Mouse (Mus musculus) liver, embryonic 15.5 days (tissue): ENCODE results near the gene Gng7. TPM values are rescaled to one million over a fixed set of nuclear protein-coding genes. Genes with fewer than 3 reads are reported as not detected.
A peak's percentile ranks its signal among the peaks of the same experiment; 100 is the strongest.
"Not testable (repeated sequence)": the region's sequence is repeated elsewhere in the genome, so short reads cannot be mapped to it uniquely, and the experiment has no call there.

Experiments used
- ATAC-seq: fragments of 200-750 bp; cut with Nextera tagmentation; 2 replicates; pipeline ENCODE4 v1.8.0; 2017; ENCODE audit warnings: moderate number of reproducible peaks, mild to moderate bottlenecking, moderate library complexity; ENCODE audit not compliant: insufficient read depth
- H3K27ac ChIP-seq: fragments of 300-500 bp; sonication (generic); replicated peaks from 2 replicates; pipeline ENCODE4 v1.5.1; 2015; ENCODE audit warnings: mild to moderate bottlenecking, inconsistent platforms
- H3K27me3 ChIP-seq: fragments of 300-500 bp; sonication (generic); 2 replicates; pipeline ENCODE4 v1.6.1; 2015; ENCODE audit warnings: mild to moderate bottlenecking, inconsistent platforms
- H3K36me3 ChIP-seq: fragments of 300-500 bp; sonication (generic); replicated peaks from 2 replicates; pipeline ENCODE4 v1.6.1; 2015; ENCODE audit warnings: moderate library complexity, mild to moderate bottlenecking, inconsistent platforms
- H3K4me1 ChIP-seq: fragments of 300-500 bp; sonication (generic); replicated peaks from 2 replicates; pipeline ENCODE4 v1.6.1; 2015; ENCODE audit warnings: inconsistent platforms
- H3K4me2 ChIP-seq: fragments of 300-500 bp; sonication (generic); 2 replicates; pipeline ENCODE4 v1.6.1; 2015; ENCODE audit warnings: moderate library complexity, mild to moderate bottlenecking, inconsistent platforms
- H3K4me3 ChIP-seq: fragments of 300-500 bp; sonication (generic); replicated peaks from 2 replicates; pipeline ENCODE4 v1.5.1; 2015; ENCODE audit warnings: mild to moderate bottlenecking, inconsistent platforms
- H3K9ac ChIP-seq: fragments of 300-500 bp; sonication (generic); 2 replicates; pipeline ENCODE4 v1.6.1; 2015; ENCODE audit warnings: moderate library complexity, mild to moderate bottlenecking, inconsistent platforms
- H3K9me3 ChIP-seq: fragments of 300-500 bp; sonication (generic); replicated peaks from 2 replicates; pipeline ENCODE4 v1.6.1; 2016; ENCODE audit warnings: inconsistent platforms
- WGBS: fragments of 180-500 bp; shearing (Covaris S2); methylation state at CpG from one replicate; pipeline ENCODE4 v1.1.7; 2015; ENCODE audit warnings: mixed read lengths; ENCODE audit not compliant: insufficient replicate concordance; 5-methylcytosine and 5-hydroxymethylcytosine counted together
- polyA plus RNA-seq: library from polyadenylated mRNA; unstranded; fragments of >200 nt; fragmentation: Nextera tagmentation; extraction: Ambion mirVana; gene quantifications from 2 replicates; pipeline ENCODE4 v1.2.1, GENCODE M21; 2015

Gene Gng7
- polyA plus RNA-seq, 1 experiment from 2014 or later = 0.41 TPM

DNA sequence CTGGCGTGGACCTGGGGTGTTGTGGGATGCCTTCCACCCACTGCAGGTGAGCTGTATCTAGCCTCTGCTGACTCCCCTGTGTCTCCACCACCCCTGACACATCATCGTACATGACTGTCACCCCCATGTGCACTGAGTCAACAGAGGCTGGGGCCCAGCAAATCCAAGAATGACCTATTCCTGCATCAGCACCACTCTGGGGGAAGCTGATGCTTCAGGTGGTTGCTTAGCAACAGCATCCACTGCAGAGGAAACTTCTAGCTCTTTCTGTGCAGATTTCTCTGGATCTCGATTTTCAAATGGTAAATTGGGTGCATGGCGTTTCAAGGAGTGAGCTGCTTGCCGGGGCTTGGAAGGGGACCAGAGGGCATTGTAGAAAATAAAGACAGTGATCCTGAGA is 21.5 kb downstream of the Gng7 start:
- 47% methylated on average over 5 of the region's 5 CpGs for WGBS
- Histone ChIP-seq H3K9me3 (no peaks in the 10 kb centered on the region), H3K4me1 (peaks cover 5% of the 10 kb centered on the region; the same call in 1 of the 2 replicates), H3K27ac (no peak overlapping the region), H3K4me2 (no peak overlapping the region), H3K9ac (no peak overlapping the region), H3K36me3 (no peaks in the 10 kb centered on the region), H3K27me3 (peaks cover 26% of the 10 kb centered on the region), H3K4me3 (no peak overlapping the region)
- ATAC-seq = no peak

- 49% methylated on average over 1 of the region's 1 CpGs for WGBS
- H3K36me3 ChIP-seq = no peaks in the 10 kb centered on the region
- peaks cover 3% of the 10 kb centered on the region for H3K4me1 ChIP-seq
- no peak for ATAC-seq
- no peak overlapping the region for H3K4me3 ChIP-seq
- no peak overlapping the region for H3K4me2 ChIP-seq
- peaks cover 27% of the 10 kb centered on the region for H3K27me3 ChIP-seq
- H3K9ac ChIP-seq = no peak overlapping the region
- H3K9me3 ChIP-seq = no peaks in the 10 kb centered on the region
- H3K27ac ChIP-seq = no peak overlapping the region
Observed at GRCm38 (mm10) chr10:80991945-80992344, 22.8 kb downstream of the Gng7 start.

GRCm38 (mm10) chr10:80991007-80991406 is 23.7 kb downstream of the Gng7 start:
- Histone ChIP-seq H3K9ac (no peak overlapping the region), H3K4me3 (no peak overlapping the region), H3K36me3 (no peaks in the 10 kb centered on the region), H3K9me3 (no peaks in the 10 kb centered on the region), H3K27me3 (peaks cover 35% of the 10 kb centered on the region), H3K27ac (no peak overlapping the region), H3K4me2 (no peak overlapping the region), H3K4me1 (peaks cover 4% of the 10 kb centered on the region)
- ATAC-seq = no peak
- 14% methylated on average over 3 of the region's 3 CpGs for WGBS

DNA sequence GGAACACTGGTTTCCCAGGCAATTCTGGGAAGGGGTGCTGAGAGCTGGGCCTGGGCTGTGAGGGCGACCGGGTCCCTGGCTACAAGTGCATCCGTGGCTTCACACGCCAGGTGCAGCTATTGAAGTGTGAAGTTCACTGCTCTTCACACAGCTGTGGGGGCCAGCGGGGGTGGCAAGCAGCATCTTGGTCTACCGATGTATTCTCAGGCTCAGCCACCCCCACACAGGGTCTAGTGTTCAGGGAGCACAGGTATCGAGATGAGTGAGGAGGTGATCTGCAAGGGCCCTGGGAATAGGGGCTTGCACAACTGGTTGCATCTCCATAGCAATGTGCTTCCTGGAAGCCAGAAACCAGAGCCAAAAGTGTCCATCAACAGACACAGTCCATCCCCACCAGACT is 24.3 kb downstream of the Gng7 start:
- Histone ChIP-seq H3K27me3 (peaks cover 41% of the 10 kb centered on the region), H3K36me3 (no peaks in the 10 kb centered on the region), H3K9ac (no peak overlapping the region), H3K27ac (no peak overlapping the region), H3K4me2 (no peak overlapping the region), H3K4me1 (peaks cover 10% of the 10 kb centered on the region), H3K9me3 (no peaks in the 10 kb centered on the region), H3K4me3 (no peak overlapping the region)
- WGBS = 54% methylated on average over 7 of the region's 7 CpGs
- no peak for ATAC-seq

DNA sequence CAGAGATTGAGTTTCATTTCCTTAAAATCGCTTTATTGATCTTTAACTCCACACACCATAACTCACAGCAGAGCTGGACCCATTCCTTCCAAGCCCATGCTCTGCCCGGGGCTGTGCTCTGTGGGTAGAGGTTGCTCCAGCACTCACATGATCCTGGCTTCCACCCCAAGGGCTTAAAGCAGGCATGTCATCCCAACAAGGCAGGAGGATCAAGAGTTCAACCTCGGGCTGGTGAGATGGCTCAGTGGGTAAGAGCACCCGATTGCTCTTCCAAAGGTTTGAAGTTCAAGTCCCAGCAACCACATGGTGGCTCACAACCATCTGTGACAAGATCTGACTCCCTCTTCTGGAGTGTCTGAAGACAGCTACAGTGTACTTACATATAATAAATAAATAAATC is 24.9 kb downstream of the Gng7 start:
- H3K4me3 ChIP-seq, H3K36me3 ChIP-seq, H3K27ac ChIP-seq, ATAC-seq, H3K9me3 ChIP-seq, H3K4me2 ChIP-seq, H3K9ac ChIP-seq: not testable (repeated sequence)
- H3K4me1 ChIP-seq = peaks cover 11% of the 10 kb centered on the region
- H3K27me3 ChIP-seq = peaks cover 44% of the 10 kb centered on the region
- WGBS = 29% methylated on average over 4 of the region's 4 CpGs

GRCm38 (mm10) chr10:80989446-80989845 is 25.3 kb downstream of the Gng7 start:
- Histone ChIP-seq H3K4me3 (no peak overlapping the region), H3K9ac (no peak overlapping the region), H3K27ac (no peak overlapping the region), H3K36me3 (no peaks in the 10 kb centered on the region), H3K27me3 (peaks cover 44% of the 10 kb centered on the region), H3K4me1 (peaks cover 10% of the 10 kb centered on the region), H3K9me3 (no peaks in the 10 kb centered on the region), H3K4me2 (no peak overlapping the region)
- 36% methylated on average over 6 of the region's 6 CpGs for WGBS
- no peak for ATAC-seq

DNA sequence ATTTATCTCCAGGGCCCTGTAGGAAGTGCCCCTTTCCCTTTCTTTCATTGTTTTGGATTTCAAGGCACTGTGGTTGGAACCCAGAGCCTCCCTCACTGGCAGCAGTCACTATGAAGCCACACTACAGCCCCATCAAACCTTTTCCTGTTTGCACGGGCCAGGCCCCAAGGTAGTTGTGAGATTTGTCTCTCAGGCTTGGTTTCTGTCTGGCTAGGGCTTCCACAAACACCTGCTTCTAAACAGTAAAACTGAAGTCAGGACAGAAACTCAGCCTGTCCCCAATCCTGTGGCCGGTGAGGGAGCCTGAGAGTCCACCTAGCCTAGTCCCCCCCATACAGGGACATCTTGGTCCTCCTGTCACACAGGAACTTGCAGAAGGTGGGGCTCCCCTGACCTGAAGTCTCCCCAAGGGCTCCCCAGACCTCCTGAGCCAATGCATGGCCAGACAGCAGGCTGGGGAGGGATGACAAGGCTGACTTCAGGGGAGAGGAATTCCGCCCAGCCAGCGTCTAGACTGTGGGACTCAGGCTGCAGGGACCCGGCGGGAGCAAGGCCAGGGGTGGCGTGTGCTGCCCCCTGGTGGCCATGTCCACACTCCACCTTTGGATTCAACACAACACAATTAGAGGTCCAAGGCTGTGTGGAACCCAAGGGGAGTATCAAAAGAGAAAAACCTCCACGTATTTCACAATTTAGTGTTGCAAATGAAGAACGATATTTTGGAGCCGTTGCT is 26.9 kb downstream of the Gng7 start:
- Histone ChIP-seq H3K4me1 (peaks cover 10% of the 10 kb centered on the region), H3K27me3 (peaks cover 53% of the 10 kb centered on the region), H3K4me3 (no peak overlapping the region), H3K36me3 (no peaks in the 10 kb centered on the region), H3K4me2 (no peak overlapping the region), H3K9me3 (no peaks in the 10 kb centered on the region), H3K27ac (no peak overlapping the region), H3K9ac (no peak overlapping the region)
- peak; percentile 48; the same call in 1 of the 2 replicates for ATAC-seq
- WGBS = 6% methylated on average over 10 of the region's 10 CpGs

DNA sequence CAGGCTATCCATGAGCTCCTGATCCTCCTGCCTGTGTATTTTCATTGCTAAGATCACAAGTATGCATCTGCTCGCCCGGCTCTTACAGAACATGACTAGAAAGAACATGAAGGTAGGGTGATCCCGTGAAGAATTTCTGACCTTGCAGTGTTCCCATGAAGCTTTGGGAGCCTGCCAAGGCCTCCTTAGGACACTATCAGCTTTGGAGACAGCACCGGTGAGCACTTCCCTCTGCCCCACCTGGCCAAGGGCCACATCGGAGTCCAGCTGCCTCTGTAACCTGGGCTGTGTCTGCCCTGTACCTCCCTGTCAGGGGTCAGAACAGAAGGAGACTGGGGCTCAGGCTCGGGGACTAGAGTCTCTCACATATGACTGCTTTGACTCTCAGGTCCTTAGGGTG is 28.0 kb downstream of the Gng7 start:
- no peak for ATAC-seq
- Histone ChIP-seq H3K4me3 (no peak overlapping the region), H3K4me1 (peaks cover 15% of the 10 kb centered on the region), H3K9me3 (no peaks in the 10 kb centered on the region), H3K27ac (no peak overlapping the region), H3K9ac (no peak overlapping the region), H3K4me2 (no peak overlapping the region), H3K27me3 (peaks cover 53% of the 10 kb centered on the region), H3K36me3 (no peaks in the 10 kb centered on the region)
- 63% methylated on average over 6 of the region's 6 CpGs for WGBS

DNA sequence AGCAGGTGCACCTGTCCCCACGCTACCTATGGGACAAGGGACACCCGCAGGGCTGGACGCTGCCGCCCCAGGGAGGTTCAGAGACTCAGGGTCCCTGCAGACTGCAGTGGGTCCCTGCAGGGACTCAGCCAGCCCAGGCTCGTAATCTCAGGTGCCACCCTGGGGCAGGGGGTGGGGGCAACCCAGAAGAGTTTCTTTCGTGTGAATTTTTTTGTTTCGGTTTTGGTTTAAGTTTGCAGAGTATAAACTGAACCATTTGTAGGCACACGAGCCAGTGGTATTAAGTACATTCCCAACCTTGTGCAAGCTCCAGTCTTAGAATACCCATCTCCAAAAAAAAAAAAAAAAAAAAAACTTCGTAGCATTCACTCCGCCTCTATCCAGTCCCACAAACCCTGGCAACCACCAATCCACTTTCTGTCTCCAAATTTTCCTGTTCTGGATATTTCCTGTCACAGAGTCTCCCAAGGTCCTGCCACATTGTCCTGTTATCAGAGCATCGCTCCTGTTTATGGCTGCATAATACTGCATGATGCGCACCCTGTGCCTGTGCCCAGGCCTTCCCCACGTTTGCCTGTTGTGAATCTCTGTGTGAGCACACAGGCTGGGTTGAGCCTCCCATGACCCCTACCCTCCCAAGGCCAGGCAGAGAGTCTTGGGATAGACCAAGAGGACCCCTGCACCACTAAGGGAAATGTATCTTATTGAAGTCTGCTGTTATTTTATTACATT is 28.6 kb downstream of the Gng7 start:
- no peak overlapping the region for H3K27ac ChIP-seq
- peaks cover 57% of the 10 kb centered on the region for H3K27me3 ChIP-seq
- no peaks in the 10 kb centered on the region for H3K9me3 ChIP-seq
- H3K9ac ChIP-seq = 0 out of 2 replicates have a peak overlapping the region, but pooled peaks have one; percentile 15
- peaks cover 15% of the 10 kb centered on the region for H3K4me1 ChIP-seq
- H3K4me2 ChIP-seq = peak overlapping the region; percentile 63
- WGBS = 29% methylated on average over 13 of the region's 13 CpGs
- H3K4me3 ChIP-seq = peak overlapping the region; percentile 36
- H3K36me3 ChIP-seq = no peaks in the 10 kb centered on the region
- no peak for ATAC-seq

GRCm38 (mm10) chr10:80985241-80985969 is 29.3 kb downstream of the Gng7 start:
- Histone ChIP-seq H3K9me3 (no peaks in the 10 kb centered on the region), H3K27me3 (peaks cover 57% of the 10 kb centered on the region), H3K4me3 (peak overlapping the region; percentile 36), H3K36me3 (no peaks in the 10 kb centered on the region), H3K9ac (0 out of 2 replicates have a peak overlapping the region, but pooled peaks have one; percentile 15), H3K4me1 (peaks cover 15% of the 10 kb centered on the region), H3K27ac (no peak overlapping the region), H3K4me2 (peak overlapping the region; percentile 63)
- 5% methylated on average over 37 of the region's 37 CpGs for WGBS
- ATAC-seq = no peak

DNA sequence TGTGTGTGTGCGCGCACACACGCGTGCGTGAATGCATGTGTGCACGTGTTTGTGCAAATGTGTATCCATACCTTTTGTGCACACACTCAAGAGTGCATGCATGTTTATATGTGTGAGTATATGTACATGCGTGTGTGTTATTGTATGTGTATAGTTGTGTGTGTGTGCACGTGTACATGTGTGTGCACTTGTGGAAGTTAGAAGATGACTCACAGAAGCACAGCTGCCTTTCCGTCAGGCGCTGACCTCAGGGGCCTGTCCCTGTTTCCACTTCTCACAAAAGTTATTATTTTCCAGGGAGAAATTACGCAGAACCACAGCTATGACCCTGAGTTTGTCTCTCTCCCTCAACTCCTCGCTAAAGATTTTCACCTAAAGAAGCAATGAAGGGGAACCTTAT is 30.5 kb downstream of the Gng7 start:
- H3K36me3 ChIP-seq = no peaks in the 10 kb centered on the region
- 73% methylated on average over 12 of the region's 12 CpGs for WGBS
- ATAC-seq = no peak
- no peak overlapping the region for H3K4me3 ChIP-seq
- no peak overlapping the region for H3K4me2 ChIP-seq
- H3K9ac ChIP-seq = no peak overlapping the region
- no peak overlapping the region for H3K27ac ChIP-seq
- H3K4me1 ChIP-seq = peaks cover 15% of the 10 kb centered on the region
- H3K9me3 ChIP-seq = no peaks in the 10 kb centered on the region
- peaks cover 56% of the 10 kb centered on the region for H3K27me3 ChIP-seq
